Mouse (Mus musculus): ENCODE data around the gene Gemin4.

DNA sequence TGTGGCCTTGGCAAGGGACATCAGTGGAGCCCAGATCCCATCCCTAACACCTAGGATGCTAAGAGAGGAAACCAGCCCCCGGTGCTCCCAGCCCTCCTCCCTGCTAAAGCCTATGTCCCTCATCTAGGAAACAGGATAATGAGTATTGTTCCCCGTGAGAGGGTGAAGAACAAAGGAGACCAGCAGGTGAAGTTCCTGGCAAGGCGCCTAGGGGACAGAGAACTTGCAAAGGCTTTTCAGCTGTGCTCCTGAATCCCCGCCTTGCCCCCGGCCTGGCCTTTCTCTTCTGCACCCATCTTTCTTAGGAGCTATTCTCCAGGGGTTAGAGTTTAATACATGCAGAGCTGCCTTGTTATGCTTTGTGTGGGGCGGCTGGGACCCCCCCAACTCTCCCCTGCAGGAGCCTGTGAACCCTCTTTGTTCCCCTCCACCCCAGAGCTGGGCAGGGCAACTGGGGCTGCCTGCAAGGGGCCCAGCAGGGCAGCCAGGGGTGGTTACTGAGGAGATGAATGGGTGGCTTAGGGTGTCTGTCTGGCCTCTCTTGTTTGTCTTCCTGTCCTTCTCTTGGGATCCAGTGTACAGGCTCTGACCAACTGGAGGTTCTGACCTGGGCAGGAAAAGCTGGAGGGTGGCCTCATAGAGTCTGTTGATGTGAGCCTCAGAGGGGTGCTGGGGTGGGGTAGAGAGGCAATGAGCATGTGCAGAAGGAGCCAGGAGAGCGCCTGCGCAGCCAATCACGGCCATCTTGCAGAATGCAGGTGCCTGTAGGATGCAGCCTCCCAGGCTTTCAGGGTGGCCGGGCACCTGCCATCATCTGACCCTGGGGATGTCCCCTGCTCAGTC lies 43.0 kb upstream of the Gemin4 start:
- no peak for TF ChIP-seq CTCF (IDR thresholded peaks at IDR 0.05)
- TF ChIP-seq EP300 (IDR thresholded peaks at IDR 0.05): no peak

Measured in lung, postnatal 0 days (tissue).